Mouse (Mus musculus): ENCODE measurements around the gene Gm597.

Gene Gm597

DNA sequence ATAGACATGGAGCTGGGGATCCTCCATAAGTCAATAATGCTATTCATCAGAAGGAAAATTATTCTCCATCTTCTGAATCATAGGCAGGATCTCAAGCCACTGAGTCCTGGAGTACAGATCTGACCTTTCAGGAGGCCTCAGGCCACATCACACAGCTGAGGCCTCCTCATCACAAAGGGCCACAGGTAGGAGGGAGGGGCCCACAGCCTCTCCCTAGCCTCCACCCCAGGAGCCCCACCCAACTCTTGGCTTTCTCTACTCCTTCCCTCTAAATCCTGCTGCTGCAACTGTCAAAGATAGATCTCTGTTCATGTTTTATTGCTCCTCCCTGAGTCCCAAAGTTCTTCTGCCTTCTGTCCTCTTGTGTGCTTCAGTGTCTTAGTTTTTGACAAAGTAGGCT lies at the start of gene Gm597:
Gene Gm597 (minus strand): TSS at position 101 of the 400 bp plus-strand sequence.
- no peak for DNase-seq (ENCODE audit: low spot score in 2 of 2)

DNA sequence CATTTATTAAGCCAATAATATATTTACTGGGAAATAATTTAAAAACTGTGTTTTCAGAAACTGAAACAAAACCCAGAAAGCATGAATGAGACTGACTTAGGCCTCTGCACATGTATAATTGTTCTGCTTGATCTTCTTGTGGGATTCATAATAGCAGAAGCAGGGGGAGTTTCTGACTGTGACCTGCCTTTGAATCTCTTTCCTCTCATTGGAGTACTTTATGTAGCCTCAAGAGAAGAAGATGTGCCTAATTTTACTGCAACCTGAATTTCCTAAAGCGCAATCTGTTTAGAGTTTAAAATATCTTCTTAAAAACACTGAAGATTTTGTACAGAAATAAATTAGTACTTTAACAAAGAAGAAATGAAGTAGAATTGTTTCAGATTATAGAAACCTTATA lies 27.6 kb upstream of the Gm597 start:
- DNase-seq (ENCODE audit: low spot score in 2 of 2) = no peak

DNA sequence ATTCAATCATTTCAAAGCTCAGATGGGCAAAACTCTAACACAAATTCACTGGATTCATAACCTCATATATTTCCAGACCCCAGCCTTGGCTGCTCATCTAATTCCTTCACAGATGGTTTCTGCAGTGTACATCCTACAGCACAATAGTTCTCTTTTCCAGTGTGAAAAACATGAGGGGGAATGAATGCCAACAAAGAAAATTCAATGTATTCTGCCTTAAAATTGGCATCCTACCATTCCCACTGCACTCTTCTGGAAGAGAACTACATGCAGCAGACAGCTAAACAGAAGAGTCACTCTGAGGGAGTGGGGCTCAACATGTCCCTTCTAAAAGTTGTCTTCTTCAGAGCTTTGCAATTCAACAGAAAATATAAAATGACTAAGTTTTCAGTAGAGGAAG lies 26.6 kb upstream of the Gm597 start:
- DNase-seq (ENCODE audit: low spot score in 2 of 2) = no peak

DNA sequence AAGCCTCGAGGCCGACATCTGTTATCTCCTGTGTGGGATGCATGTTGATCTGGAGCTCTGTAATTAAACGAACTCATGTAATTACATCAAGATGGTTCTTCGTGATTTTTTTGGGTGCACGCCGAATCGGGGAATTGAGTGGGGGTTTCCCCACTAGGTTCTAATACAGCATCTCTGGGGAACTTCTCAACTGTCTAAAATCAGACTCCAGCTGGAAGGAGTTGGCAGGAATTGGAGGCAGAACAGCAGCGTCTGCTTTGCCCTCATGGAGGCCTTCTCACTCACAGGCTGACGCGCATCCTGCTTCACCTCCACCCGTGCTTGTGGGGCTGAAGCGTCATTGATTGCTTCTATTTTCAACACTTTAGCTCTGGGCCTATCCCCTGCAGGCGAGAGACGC lies 20.8 kb upstream of the Gm597 start:
- no peak for DNase-seq (ENCODE audit: low spot score in 2 of 2)
